Mouse (Mus musculus) thymus, postnatal 4 days (tissue): ENCODE results near the gene Cd300ld2.
"Not testable (repeated sequence)": the region's sequence is repeated elsewhere in the genome, so short reads cannot be mapped to it uniquely, and the experiment has no call there.

ENCODE experiments used
- DNase-seq: peaks from one replicate; pipeline ENCODE4 v3.0.0; 2021

Gene Cd300ld2

DNA sequence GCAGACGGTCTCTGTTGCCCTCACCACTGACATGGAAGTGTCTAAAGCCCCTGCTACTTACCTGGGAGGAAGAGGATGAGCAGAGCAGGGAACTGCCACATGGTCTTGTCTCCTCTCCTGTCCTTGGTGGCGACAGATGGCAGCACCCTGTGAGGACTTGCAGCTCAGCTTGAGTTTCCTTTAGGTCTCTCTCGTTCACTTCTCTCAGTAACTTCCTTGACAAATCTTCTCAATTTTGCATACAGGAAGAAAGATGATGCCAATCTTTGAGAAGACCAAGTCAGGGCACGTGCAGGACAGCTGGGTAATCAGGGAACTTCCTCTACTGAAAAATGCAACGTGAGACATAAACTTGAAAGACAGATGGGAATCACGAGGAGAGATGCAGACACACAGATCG is at the start of gene Cd300ld2:
Gene Cd300ld2, minus strand, starts transcription at position 101 of the 400 bp plus-strand sequence.
- not testable (repeated sequence) for DNase-seq

DNA sequence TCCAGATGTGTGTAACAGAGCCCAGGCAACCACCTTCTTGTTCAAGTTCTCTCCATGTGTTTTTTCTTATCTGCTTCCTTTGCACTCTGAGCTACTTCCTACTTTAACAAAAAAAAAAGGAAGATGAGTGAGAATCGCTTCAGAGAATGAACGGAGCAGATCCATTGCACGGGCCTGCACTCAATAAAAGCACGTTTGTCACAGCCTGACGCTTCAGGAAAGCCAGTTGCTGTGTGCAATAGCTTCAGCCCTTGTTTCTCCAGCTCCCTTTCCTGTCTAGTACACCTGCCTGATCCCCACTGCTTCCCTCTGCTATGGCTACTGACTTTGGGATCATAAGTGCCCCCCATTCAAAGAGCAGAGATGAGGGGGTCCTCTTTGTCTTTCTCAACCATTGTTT is 46.1 kb upstream of the Cd300ld2 start, which contains the start of gene Cd300e:
Gene Cd300e, minus strand, starts transcription at position 101 of the 400 bp plus-strand sequence.
- no peak for DNase-seq

DNA sequence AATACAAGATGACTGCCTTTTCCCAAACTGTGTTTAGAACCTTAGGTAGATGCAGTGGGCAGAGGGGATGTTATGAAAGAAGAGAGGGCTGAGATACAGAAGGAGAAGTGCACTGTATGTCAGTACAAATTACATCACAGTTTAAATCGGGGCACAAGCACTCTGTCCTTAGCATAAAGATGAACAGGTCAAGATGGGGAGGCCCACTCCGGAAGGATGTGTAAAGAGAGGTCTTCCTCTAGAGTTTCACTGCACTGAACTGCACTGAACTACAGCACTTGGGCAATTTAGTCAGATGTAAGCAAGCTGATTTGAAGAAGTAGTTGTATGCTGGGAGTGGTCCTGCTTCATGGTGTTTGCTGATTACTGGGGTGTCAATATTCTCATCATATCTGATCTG is 43.8 kb upstream of the Cd300ld2 start:
- no peak for DNase-seq

DNA sequence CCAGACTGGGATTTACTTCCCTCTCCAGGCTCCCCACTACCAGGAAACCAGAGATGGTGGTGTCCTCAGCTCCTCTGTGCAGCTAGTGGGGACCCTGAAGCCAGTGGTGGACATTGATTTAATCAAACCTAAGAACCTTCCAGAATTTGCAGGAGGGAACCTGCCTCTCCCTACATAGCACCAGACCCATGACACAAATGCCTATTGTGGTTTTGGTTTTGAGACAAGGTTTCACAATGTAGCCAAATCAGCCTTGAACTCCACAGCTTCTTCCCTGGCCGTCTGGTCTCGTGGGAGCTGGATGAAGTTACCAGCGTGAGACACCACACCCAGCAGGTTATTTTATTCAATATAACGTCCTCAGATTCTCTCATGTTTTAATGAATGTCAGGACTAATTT is 42.7 kb upstream of the Cd300ld2 start:
- no peak for DNase-seq

DNA sequence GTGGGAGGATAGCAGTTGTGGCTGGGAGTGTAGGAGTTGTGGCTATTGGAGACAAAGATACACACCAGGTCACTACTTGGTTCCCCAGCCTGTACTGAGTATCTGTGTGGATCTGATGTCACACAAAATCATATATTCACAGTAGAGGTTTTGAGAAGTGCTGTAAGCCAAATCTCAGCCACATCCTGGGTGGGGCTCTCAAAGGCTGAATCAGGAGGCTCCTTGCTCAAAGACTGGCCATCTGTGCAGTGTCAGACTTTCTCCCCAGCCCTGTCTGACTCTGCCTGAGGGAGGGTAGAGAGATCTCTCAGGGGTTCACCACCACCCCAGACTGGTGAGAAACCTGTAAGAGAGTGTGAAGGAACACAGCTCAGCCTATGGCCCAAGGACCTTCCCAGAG is 38.5 kb upstream of the Cd300ld2 start:
- DNase-seq: no peak

DNA sequence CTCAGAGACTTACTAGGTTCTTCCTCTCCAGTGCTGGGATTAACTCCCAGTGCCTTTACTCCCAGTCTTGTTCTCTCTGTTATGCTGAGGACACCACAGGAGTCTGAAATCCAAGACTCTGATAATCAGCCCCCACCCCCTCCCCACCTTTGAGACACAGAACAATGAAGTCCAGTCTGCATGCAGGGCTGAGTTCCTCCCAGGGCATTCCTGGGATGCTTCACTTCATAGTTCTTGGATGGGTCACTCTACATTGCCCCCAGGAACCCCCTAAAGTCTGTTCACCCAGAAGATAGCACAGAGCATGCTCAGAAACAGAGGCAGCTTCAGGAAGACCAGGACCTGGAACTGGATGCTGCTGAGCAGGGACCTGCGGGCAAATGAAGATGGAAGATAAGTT is 37.0 kb upstream of the Cd300ld2 start:
- no peak for DNase-seq

DNA sequence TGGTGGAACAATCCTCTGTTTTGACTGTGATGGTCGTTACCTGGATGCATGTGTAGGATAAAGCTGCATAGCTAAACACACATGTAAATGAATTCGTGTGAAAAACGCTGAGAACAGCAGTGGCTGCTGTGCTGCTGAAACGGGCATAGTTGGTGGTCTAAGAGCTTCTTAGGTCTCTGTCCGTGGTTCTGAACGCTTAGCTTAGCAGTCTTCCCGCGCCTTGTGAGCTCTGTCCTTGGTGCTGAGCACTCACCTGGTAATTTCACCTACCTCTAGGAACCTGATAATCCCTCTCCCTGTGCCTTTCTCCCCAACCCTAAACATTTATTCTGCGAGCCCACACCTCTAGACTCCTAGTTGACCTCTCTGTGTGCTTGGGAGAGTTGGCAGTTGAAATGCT is 36.2 kb upstream of the Cd300ld2 start:
- peak; percentile 76 for DNase-seq

DNA sequence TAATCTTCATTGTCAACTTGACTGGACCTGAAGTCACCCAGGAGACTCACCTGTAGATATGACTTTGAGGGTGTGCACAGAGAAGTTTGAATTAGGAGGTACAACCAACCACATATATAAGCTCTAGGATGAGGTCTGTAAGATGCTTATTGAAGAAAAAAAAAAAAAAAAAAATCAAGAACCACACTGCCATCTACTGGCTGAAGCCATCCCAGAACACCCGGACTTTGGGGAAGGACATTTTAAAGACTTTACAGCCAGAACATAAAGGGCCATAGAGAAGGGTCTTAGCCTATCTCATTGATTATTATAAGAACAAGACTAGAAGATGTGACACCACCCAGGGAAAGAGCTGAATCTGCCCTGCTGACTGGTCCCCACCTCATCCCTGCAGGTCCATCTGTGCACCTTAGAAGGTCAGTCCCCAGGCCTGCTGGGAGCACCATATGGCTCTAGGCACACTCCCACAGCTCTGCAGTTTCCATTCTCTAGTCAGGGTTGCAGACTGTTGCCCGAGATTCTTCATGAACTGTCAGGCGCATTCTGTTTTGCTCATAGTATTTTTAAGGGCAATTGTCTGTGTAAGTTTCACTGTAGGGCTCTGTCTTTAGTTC is 33.4 kb upstream of the Cd300ld2 start:
- DNase-seq: no peak

DNA sequence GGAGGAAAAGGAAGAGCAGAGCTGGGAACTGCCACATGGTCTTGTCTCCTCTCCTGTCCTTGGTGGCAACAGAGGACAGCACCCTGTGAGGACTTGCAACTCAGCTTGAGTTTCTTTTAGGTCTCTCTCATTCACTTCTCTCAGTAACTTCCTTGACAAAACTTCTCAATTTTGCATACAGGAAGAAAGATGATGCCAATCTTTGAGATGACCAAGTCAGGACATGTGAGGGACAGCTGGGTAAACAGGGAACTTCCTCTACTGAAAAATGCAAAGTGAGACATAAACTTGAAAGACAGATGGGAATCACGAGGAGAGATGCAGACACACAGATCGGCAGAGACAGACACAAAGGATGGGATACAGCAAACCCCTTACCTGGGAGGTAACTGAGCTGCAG is 32.3 kb upstream of the Cd300ld2 start, which contains the start of gene Cd300ld3:
Gene Cd300ld3, minus strand, starts transcription at position 151 of the 400 bp plus-strand sequence.
- no peak for DNase-seq

DNA sequence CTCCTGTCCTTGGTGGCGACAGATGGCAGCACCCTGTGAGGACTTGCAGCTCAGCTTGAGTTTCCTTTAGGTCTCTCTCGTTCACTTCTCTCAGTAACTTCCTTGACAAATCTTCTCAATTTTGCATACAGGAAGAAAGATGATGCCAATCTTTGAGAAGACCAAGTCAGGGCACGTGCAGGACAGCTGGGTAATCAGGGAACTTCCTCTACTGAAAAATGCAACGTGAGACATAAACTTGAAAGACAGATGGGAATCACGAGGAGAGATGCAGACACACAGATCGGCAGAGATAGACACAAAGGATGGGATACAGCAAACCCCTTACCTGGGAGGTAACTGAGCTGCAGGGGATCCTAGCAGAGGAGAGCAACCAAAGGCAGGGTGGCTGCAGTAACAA is 21.7 kb upstream of the Cd300ld2 start, which contains the start of gene Cd300ld5:
Gene Cd300ld5, minus strand, starts transcription at position 101 of the 400 bp plus-strand sequence.
- not testable (repeated sequence) for DNase-seq

DNA sequence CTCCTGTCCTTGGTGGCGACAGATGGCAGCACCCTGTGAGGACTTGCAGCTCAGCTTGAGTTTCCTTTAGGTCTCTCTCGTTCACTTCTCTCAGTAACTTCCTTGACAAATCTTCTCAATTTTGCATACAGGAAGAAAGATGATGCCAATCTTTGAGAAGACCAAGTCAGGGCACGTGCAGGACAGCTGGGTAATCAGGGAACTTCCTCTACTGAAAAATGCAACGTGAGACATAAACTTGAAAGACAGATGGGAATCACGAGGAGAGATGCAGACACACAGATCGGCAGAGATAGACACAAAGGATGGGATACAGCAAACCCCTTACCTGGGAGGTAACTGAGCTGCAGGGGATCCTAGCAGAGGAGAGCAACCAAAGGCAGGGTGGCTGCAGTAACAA is 10.9 kb upstream of the Cd300ld2 start, which contains the start of gene Cd300ld4:
Gene Cd300ld4, minus strand, starts transcription at position 101 of the 400 bp plus-strand sequence.
- not testable (repeated sequence) for DNase-seq

DNA sequence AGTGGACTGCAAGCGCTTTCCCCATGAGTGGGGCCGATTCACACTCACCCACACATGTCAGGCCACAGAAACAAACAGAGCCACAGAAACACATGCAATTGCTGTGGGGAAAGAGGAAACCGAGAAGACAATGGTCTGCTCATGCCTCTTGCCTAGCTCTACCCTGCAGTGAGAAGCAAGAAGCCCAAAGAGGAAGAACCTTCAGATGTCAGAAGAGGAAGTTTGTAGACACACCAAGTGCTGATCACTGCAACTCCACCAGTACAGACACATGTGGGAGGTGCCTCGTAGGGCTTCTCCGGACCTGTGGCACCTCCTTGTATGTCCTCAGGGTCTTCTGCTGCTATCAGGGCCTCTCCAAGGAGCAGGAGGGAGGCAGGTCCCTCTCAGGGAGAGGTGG is 11.9 kb downstream of the Cd300ld2 start:
- DNase-seq: no peak

DNA sequence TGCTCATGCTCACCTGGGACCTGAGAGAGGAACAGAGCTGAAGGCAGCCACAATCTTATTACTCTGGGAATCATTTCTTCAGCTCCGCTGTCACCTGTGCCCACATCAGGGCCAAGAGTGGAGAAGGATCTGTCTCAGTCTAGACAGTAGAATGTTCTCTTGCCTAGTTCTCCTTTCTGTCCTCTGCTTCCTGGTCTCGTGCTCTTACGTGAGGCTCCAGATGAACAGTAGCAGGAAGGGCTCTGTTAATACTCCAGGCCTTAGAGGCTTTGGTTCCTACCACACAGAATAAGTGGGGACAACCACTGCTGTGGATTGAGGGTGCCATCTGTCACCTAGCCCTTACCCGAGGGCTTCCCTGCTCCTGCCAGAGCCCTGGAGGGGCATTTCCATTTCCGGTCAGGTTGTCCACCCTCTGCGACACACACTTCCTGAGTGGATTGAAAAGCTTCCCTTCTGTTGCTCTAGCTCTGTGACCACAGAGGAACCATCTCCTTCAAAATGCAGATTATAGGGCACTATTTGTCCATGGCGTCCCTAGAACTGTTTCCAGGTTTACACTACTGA is 14.4 kb downstream of the Cd300ld2 start, which contains the start of gene Cd300c2:
Gene Cd300c2, minus strand, starts transcription at position 407 of the 567 bp plus-strand sequence.
- DNase-seq: no peak

DNA sequence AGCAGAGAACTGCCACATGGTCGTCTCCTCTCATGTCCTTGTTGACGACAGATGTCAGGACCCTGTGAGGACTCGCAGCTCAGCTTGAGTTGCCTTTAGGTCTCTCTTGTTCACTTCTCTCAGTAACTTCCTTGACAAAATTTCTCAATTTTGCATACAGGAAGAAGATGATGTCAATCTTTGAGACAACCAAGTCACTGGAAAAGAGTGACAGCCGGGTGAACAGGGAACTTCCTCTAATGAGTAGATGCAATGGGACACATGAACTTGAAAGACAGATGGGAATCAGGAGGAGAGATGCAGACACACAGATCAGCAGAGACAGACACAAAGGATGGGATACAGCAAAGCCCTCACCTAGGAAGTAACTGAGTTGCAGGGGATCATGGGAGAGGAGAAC is 26.2 kb downstream of the Cd300ld2 start, which contains the start of gene Cd300ld:
Gene Cd300ld, minus strand, starts transcription at position 130 of the 400 bp plus-strand sequence.
- no peak for DNase-seq

DNA sequence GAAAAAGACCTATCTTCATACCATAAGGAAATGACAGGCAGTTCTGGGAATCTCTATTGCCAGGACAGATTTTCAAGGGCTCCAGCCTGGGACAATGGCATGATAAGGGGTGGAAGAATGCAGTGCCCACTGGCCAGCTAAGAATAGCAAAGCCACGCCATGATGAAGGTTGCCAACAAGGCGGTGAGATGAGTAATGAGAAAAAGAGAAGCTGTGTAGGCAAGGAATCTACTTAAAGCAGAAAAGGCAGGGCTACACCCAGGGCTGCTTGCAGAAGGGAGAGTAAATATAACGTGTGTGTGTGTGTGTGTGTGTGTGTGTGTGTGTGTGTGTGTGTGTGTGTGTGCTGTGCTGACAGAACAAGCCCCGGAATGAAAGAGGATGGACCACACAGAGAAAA is 34.1 kb downstream of the Cd300ld2 start:
- no peak for DNase-seq

DNA sequence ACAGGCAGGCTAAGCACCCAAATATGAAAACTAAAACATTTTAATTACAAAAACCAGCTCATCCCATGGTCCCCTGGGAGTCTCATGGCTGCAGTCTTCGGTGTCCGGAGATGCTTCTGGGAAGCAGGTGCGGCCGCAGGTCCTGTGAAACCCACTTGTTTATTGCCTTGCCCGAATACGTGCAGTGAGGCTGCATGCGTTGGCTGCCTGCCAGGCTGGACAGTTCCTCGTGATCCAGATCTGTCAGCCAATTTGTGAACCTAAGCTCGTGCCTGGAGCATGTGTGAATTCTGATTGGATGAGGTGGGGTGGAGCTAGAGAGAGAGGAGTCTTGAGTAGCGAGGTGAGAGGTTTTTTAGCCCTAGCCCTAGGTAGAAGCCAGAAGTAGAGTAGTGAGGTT is 43.3 kb downstream of the Cd300ld2 start:
- no peak for DNase-seq

DNA sequence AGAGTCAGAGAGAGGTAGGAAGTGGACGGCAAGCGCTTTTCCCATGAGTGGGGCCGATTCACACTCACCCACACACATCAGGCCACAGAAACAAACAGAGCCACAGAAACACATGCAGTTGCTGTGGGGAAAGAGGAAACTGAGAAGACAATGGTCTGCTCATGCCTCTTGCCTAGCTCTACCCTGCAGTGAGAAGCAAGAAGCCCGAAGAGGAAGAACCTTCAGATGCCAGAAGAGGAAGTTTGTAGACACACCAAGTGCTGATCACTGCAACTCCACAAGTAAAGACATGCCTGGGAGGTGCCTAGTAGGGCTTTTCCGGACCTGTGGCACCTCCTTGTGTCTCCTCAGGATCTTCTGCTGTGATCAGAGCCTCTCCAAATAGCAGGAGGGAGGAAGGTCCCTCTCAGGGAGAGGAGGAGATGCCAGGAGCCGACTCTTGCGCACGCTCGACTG is 47.2 kb downstream of the Cd300ld2 start, which contains the start of gene Cd300c:
Gene Cd300c, minus strand, starts transcription at position 406 of the 456 bp plus-strand sequence.
- no peak for DNase-seq

DNA sequence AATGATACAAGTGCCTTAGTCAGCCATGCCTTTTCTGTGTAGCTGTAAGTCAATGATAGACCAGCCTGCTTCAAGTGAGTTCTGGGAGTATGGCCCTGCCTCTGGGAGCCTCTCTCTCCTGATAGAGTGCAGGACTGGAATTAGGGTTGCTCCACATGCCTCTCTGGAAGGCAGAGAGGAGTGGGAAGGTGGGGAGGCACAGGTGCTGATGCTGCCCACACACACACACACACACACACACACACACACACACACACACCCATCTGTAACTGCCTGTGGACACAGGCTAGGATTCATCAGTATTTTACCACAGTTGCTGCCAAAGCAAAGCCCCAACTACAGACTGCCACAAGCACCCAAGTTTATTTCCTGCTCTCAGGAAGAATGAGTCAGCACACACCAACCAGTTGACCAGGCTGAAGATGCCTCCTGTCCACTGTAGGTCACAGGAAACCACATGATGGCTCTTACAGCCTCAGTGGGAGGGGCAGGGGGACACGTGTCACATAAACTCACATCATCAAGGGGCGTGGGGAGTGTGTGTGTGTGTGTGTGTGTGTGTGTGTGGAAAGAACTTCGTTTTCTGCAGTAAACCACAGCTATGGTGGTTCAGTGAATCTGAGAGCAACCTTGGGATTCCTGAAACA is 50.7 kb downstream of the Cd300ld2 start:
- no peak for DNase-seq

DNA sequence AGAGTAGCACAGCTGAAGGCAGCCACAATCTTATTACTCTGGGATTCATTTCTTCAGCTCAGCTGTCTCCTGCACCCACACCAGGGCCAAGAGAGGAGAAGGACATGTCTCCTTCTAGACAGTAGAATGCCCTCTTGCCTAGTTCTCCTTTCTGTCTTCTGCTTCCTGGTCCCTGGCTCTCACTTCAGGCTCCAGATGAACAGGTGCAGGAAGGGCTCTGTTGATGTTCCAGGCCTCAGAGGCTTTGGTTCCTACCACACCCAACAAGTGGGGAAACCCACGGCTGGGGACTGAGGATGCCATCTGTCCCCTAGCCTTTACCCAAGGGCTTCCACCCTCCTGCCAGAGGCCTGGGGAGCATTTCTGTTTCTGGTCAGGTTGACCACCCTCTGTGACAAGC is 55.6 kb downstream of the Cd300ld2 start:
- no peak for DNase-seq
